Comparison of ENCODE assay signal across 9 mouse cellular contexts in the genomic region with DNA sequence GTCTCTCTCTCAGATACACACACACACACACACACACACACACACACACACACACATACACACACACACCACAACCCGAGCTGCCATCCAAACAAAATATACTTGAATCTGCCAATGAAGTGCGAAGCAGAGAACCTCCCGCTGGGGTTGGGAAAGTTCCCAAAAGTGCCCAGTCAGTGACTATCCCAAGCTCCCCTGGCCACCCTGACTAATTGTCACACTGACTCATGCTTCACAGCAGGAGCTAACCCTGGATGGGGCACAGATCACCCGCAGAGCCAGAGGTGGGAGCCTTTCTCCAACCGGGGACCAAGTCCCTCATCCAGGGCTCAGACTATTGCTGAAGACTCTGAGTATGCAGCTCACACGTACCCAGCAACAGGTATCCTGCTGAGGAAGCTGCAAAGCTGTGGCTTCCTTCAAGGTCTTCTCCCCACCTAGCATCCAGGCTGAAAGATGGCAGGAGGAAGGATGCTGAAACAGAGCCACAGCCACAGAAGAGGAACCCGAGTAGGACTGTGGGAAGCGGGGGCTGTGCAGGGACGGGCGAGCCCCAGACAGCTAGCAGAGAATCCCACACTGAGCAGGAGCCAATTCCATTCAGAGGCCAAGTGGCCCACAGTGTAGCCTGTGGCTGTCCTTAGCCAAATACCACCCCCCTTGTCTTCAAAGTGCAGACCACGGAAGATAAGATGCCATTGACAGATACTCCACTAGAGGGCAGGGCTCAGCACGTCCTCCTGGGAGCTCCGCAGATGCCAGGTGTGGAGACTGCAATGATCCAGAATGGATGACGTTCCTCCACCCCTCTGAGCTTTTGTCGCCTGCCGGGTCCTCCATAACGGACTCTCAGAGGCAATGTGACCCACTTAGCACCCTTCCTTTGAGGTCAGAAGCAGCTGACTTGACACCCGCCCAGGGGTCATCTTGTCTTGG. TPM values are rescaled to one million over a fixed set of nuclear protein-coding genes. Genes with fewer than 3 reads are reported as not detected.
DNase-seq lines count a peak whose midpoint lies in the region; ATAC-seq lines count a peak whose summit lies in the region.
"Had no signal": no experiment of that assay in that cellular context is flagged by ENCODE, and none has a peak within 500 bp of the region (broad histone marks: within the 10 kb centered on the region; RNA-seq: fewer than 3 reads in every experiment).

No protein-coding gene starts in this region.

- H3K27me3 ChIP-seq in hindbrain, embryonic 16.5 days (replicated peaks; ENCODE audit: control insufficient read depth, insufficient read depth, low read length) = no peaks in the 10 kb centered on the region; the same call in 1 of the 2 replicates
- no peaks in the 10 kb centered on the region for H3K27me3 ChIP-seq in splenic B cell, adult 2 months (ENCODE audit: control insufficient read depth, insufficient read depth, low read length, poor library complexity, severe bottlenecking)
- H3K27me3 ChIP-seq: lung, embryonic 15.5 days had no signal

- H3K9ac ChIP-seq in hindbrain, embryonic 16.5 days (ENCODE audit: low read depth, low read length) = no peak overlapping the region; the same call in 1 of the 2 replicates
- H3K9ac ChIP-seq: lung, embryonic 15.5 days had no signal

- no peak overlapping the region for H3K4me3 ChIP-seq in hindbrain, embryonic 16.5 days (ENCODE audit: low read length)
- H3K4me3 ChIP-seq: lung, embryonic 15.5 days had no signal

- peak overlapping the region; percentile 34 for H3K4me2 ChIP-seq in hindbrain, embryonic 16.5 days (ENCODE audit: low read length)
- H3K4me2 ChIP-seq: lung, embryonic 15.5 days had no signal

- DNase-seq in adrenal gland, adult (ENCODE audit: inconsistent age in 2 of 2, low spot score in 1 of 2) = peak; percentile 17 to 77
- no peak for DNase-seq in adrenal gland, adult 8-10 months
- DNase-seq in cerebellum, postnatal 14 days = peak; percentile 83 to 84
- DNase-seq in frontal cortex, postnatal 25 days (ENCODE audit: low spot score in 2 of 2) = peak; percentile 32 to 52
- peak; percentile 64 to 70 for DNase-seq in left cerebral cortex, adult 18-20 months (ENCODE audit: low spot score in 2 of 2)
- peak; percentile 70 for DNase-seq in mesoderm, embryonic 11.5 days (ENCODE audit: low read depth, low spot score)
- peak; percentile 11 for DNase-seq in splenic B cell, adult 2 months (ENCODE audit: low read depth, low spot score)

- H3K27ac ChIP-seq in hindbrain, embryonic 16.5 days (ENCODE audit: low read depth, low read length) = no peak overlapping the region
- H3K27ac ChIP-seq: lung, embryonic 15.5 days had no signal

- no peaks in the 10 kb centered on the region for H3K36me3 ChIP-seq in hindbrain, embryonic 16.5 days (ENCODE audit: control insufficient read depth, insufficient read depth, low read length)
- no peaks in the 10 kb centered on the region for H3K36me3 ChIP-seq in splenic B cell, adult 2 months (ENCODE audit: control insufficient read depth, insufficient read depth, low read length, poor library complexity, severe bottlenecking)
- H3K36me3 ChIP-seq: lung, embryonic 15.5 days had no signal

- no peaks in the 10 kb centered on the region for H3K9me3 ChIP-seq in hindbrain, embryonic 16.5 days (ENCODE audit: control insufficient read depth, low read length)
- H3K9me3 ChIP-seq: lung, embryonic 15.5 days had no signal

- peaks cover 6% of the 10 kb centered on the region; the same call in 1 of the 2 replicates for H3K4me1 ChIP-seq in hindbrain, embryonic 16.5 days (ENCODE audit: control insufficient read depth, insufficient read depth, low read depth, low read length)
- H3K4me1 ChIP-seq: lung, embryonic 15.5 days had no signal

- WGBS in hindbrain, embryonic 16.5 days = 24% methylated on average over 18 of the region's 18 CpGs

- peak; percentile 72; the same call in 1 of the 2 replicates for ATAC-seq in hindbrain, embryonic 16.5 days

RNA-seq across cellular contexts. Expression of a gene that starts 48.9 kb away (rescaled TPM):
- 1 to 10 TPM; 1.2 to 3.1 (median 2.0) TPM for total RNA-seq in adrenal gland, adult 8-10 months (2022)
- 41.2 and 47.5 TPM in 2 replicates for polyA plus RNA-seq in hindbrain, embryonic 16.5 days (2015; fragmentation: Nextera tagmentation; extraction: Ambion mirVana)
- total RNA-seq in left cerebral cortex, adult 18-20 months (2021) = 10 to 100 TPM; 20.3 to 26.9 TPM

Comparison
In these comparisons a context has a peak if more than half of its experiments do, and no peak if none do; other contexts are left out.
1. RNA of a gene that starts 48.9 kb away (total RNA-seq): 20.3 to 26.9 TPM in left cerebral cortex, adult 18-20 months; 1.2 to 3.1 TPM in adrenal gland, adult 8-10 months; every median in the first group is over 4 times any median in the second.